Mouse (Mus musculus): Measurements from ENCODE around the gene Ankrd2.

- no peak for TF ChIP-seq POLR2A (IDR thresholded peaks at IDR 0.05; ENCODE audit: low read depth, low read length)
- TF ChIP-seq CTCF (IDR thresholded peaks at IDR 0.05; ENCODE audit: borderline replicate concordance, insufficient read depth, low read length), result no peak
These were observed 21.5 kb upstream of the Ankrd2 start for GRCm38 (mm10) chr19:42014231-42014825.

Measured in embryonic fibroblast, embryonic 13.5 days (primary cell).